Mouse (Mus musculus) bone marrow, adult 2 months (tissue): ENCODE results near the gene Tmem256.

ENCODE experiments used
- CTCF ChIP-seq: fragments of 200-500 bp; IDR thresholded peaks from 2 replicates; pipeline ENCODE4 v1.5.1; 2011; ENCODE audit warnings: low read length, control low read depth; ENCODE audit not compliant: control insufficient read depth, insufficient read depth
- POLR2A ChIP-seq: fragments of 200-500 bp; IDR thresholded peaks from 2 replicates; pipeline ENCODE4 v1.6.1; 2011; ENCODE audit warnings: low read depth, mild to moderate bottlenecking, control low read depth, low read length, borderline replicate concordance; ENCODE audit not compliant: control insufficient read depth

GRCm38 (mm10) chr11:69880853-69881603 lies 42.7 kb downstream of the Tmem256 start, which contains the start of gene Kctd11:
- TF ChIP-seq POLR2A = peak; percentile 73; the same call in 1 of the 2 replicates
- TF ChIP-seq CTCF = peak; percentile 44
